Mouse (Mus musculus): ENCODE results near the gene Usf2.

- 0 out of 2 replicates have a peak, but pooled peaks have one; percentile 30 for TF ChIP-seq POLR2A (IDR thresholded peaks at IDR 0.05; ENCODE audit: insufficient read depth, low read depth, low read length)
- no peak for TF ChIP-seq EP300 (IDR thresholded peaks at IDR 0.05; ENCODE audit: insufficient read depth, low read depth, low read length)
- 0 out of 2 replicates have a peak, but pooled peaks have one; percentile 20 for TF ChIP-seq CTCF (IDR thresholded peaks at IDR 0.05)
Observed at GRCm38 (mm10) chr7:31000505-31001020, 44.0 kb upstream of the Usf2 start.
